ENCODE assay signal across 8 mouse cellular contexts in genomic region chr11:62645337-62645675, GRCm38 (mm10). TPM values are rescaled to one million over a fixed set of nuclear protein-coding genes. Genes with fewer than 3 reads are reported as not detected.
DNase-seq lines count a peak whose midpoint lies in the region; ATAC-seq and TF ChIP-seq lines count a peak whose summit lies in the region.

No protein-coding gene starts in this region.

- no peak for ATAC-seq in lung, embryonic 14.5 days (ENCODE audit: insufficient read depth)
- no peak for ATAC-seq in embryonic facial prominence, embryonic 14.5 days (ENCODE audit: low read depth)
- ATAC-seq in hindbrain, embryonic 16.5 days, result no peak
- ATAC-seq in neural tube, embryonic 13.5 days (ENCODE audit: low read depth), result no peak

- H3K4me1 ChIP-seq in lung, embryonic 14.5 days (ENCODE audit: insufficient read depth), result peaks cover 33% of the 10 kb centered on the region
- peaks cover 48% of the 10 kb centered on the region for H3K4me1 ChIP-seq in embryonic facial prominence, embryonic 14.5 days (ENCODE audit: control insufficient read depth, insufficient read depth, low read length)
- H3K4me1 ChIP-seq in hindbrain, embryonic 16.5 days (ENCODE audit: control insufficient read depth, insufficient read depth, low read depth, low read length), result peaks cover 43% of the 10 kb centered on the region
- peaks cover 67% of the 10 kb centered on the region for H3K4me1 ChIP-seq in neural tube, embryonic 13.5 days (replicated peaks)

- 70% methylated on average over 4 of the region's 4 CpGs for WGBS in lung, embryonic 14.5 days
- WGBS in embryonic facial prominence, embryonic 14.5 days, result 89% methylated on average over 4 of the region's 4 CpGs
- WGBS in hindbrain, embryonic 16.5 days, result 87% methylated on average over 4 of the region's 4 CpGs
- WGBS in neural tube, embryonic 13.5 days, result 91% methylated on average over 4 of the region's 4 CpGs

- H3K36me3 ChIP-seq in lung, embryonic 14.5 days (ENCODE audit: insufficient read depth), result no peaks in the 10 kb centered on the region
- H3K36me3 ChIP-seq in embryonic facial prominence, embryonic 14.5 days (ENCODE audit: control insufficient read depth, insufficient read depth, low read length), result no peaks in the 10 kb centered on the region
- H3K36me3 ChIP-seq in hindbrain, embryonic 16.5 days (ENCODE audit: control insufficient read depth, insufficient read depth, low read length), result no peaks in the 10 kb centered on the region
- H3K36me3 ChIP-seq in neural tube, embryonic 13.5 days, result no peaks in the 10 kb centered on the region

- H3K9ac ChIP-seq in lung, embryonic 14.5 days, result peak overlapping the region; percentile 36; the same call in 1 of the 2 replicates
- no peak overlapping the region for H3K9ac ChIP-seq in embryonic facial prominence, embryonic 14.5 days (ENCODE audit: low read depth, low read length)
- 0 out of 2 replicates have a peak overlapping the region, but pooled peaks have one; percentile 49 for H3K9ac ChIP-seq in hindbrain, embryonic 16.5 days (ENCODE audit: low read depth, low read length)
- H3K9ac ChIP-seq in neural tube, embryonic 13.5 days, result no peak overlapping the region

- peak overlapping the region; percentile 75; the same call in 1 of the 2 replicates for H3K4me3 ChIP-seq in lung, embryonic 14.5 days (ENCODE audit: low read depth, low read length)
- H3K4me3 ChIP-seq in embryonic facial prominence, embryonic 14.5 days (ENCODE audit: low read depth, low read length), result no peak overlapping the region
- no peak overlapping the region for H3K4me3 ChIP-seq in hindbrain, embryonic 16.5 days (ENCODE audit: low read length)
- no peak overlapping the region for H3K4me3 ChIP-seq in neural tube, embryonic 13.5 days

- H3K9me3 ChIP-seq in lung, embryonic 14.5 days (ENCODE audit: low read depth, low read length), result no peaks in the 10 kb centered on the region
- H3K9me3 ChIP-seq in embryonic facial prominence, embryonic 14.5 days (ENCODE audit: control insufficient read depth, low read length), result no peaks in the 10 kb centered on the region
- no peaks in the 10 kb centered on the region for H3K9me3 ChIP-seq in hindbrain, embryonic 16.5 days (ENCODE audit: control insufficient read depth, low read length)
- H3K9me3 ChIP-seq in neural tube, embryonic 13.5 days, result no peaks in the 10 kb centered on the region

- TF ChIP-seq CTCF in lung, embryonic 14.5 days (IDR thresholded peaks at IDR 0.05; ENCODE audit: low read depth), result no peak

- H3K4me2 ChIP-seq in lung, embryonic 14.5 days, result peak overlapping the region; percentile 94
- peak overlapping the region; percentile 90 for H3K4me2 ChIP-seq in embryonic facial prominence, embryonic 14.5 days (ENCODE audit: low read depth, low read length)
- peak overlapping the region; percentile 93 for H3K4me2 ChIP-seq in hindbrain, embryonic 16.5 days (ENCODE audit: low read length)
- H3K4me2 ChIP-seq in neural tube, embryonic 13.5 days, result peak overlapping the region; percentile 97

- peak; percentile 37 for DNase-seq in lung, embryonic 14.5 days
- DNase-seq in lung, postnatal 14 days, result no peak
- no peak for DNase-seq in embryonic facial prominence, embryonic 14.5 days (ENCODE audit: low spot score)
- DNase-seq in left cerebral cortex, postnatal 14 days (ENCODE audit: low spot score in 2 of 2), result no peak
- no peak for DNase-seq in cerebellum, adult 8-10 months
- DNase-seq in thymus, postnatal 36 days, result no peak

- no peaks in the 10 kb centered on the region for H3K27me3 ChIP-seq in lung, embryonic 14.5 days (ENCODE audit: insufficient read depth, low read length)
- no peaks in the 10 kb centered on the region for H3K27me3 ChIP-seq in embryonic facial prominence, embryonic 14.5 days (replicated peaks; ENCODE audit: control insufficient read depth, insufficient read depth, low read length)
- no peaks in the 10 kb centered on the region for H3K27me3 ChIP-seq in hindbrain, embryonic 16.5 days (replicated peaks; ENCODE audit: control insufficient read depth, insufficient read depth, low read length)
- H3K27me3 ChIP-seq in neural tube, embryonic 13.5 days, result no peaks in the 10 kb centered on the region

- peak overlapping the region; percentile 89 for H3K27ac ChIP-seq in lung, embryonic 14.5 days (ENCODE audit: low read depth)
- peak overlapping the region; percentile 67 for H3K27ac ChIP-seq in embryonic facial prominence, embryonic 14.5 days (replicated peaks; ENCODE audit: low read depth, low read length)
- H3K27ac ChIP-seq in hindbrain, embryonic 16.5 days (ENCODE audit: low read depth, low read length), result no peak overlapping the region
- H3K27ac ChIP-seq in neural tube, embryonic 13.5 days (replicated peaks), result no peak overlapping the region

- intact Hi-C loops in left cerebral cortex, postnatal 14 days (cut with DNase I), result no loop called here

RNA-seq across cellular contexts. Expression of gene Lrrc75a, which starts 3.0 kb away (rescaled TPM):
- polyA plus RNA-seq in lung, embryonic 14.5 days (2014; fragmentation: Nextera tagmentation; extraction: Ambion mirVana), result 14.1 and 16.4 TPM in 2 replicates
- 16.6 and 17.2 TPM in 2 replicates for polyA plus RNA-seq in embryonic facial prominence, embryonic 14.5 days (2014; fragmentation: Nextera tagmentation; extraction: Ambion mirVana)
- 8.4 and 9.7 TPM in 2 replicates for polyA plus RNA-seq in hindbrain, embryonic 16.5 days (2015; fragmentation: Nextera tagmentation; extraction: Ambion mirVana)
- polyA plus RNA-seq in neural tube, embryonic 13.5 days (2015; fragmentation: Nextera tagmentation; extraction: Ambion mirVana), result 8.5 and 8.9 TPM in 2 replicates
- total RNA-seq in left cerebral cortex, postnatal 14 days (2021), result 10 to 100 TPM; 16.4 to 16.8 TPM

RNA-seq across cellular contexts. Expression of gene Mmgt2, which starts 3.2 kb away (rescaled TPM):
- 42.7 and 42.8 TPM in 2 replicates for polyA plus RNA-seq in lung, embryonic 14.5 days (2014; fragmentation: Nextera tagmentation; extraction: Ambion mirVana)
- 48.4 and 54.3 TPM in 2 replicates for polyA plus RNA-seq in embryonic facial prominence, embryonic 14.5 days (2014; fragmentation: Nextera tagmentation; extraction: Ambion mirVana)
- 26.4 and 26.7 TPM in 2 replicates for polyA plus RNA-seq in hindbrain, embryonic 16.5 days (2015; fragmentation: Nextera tagmentation; extraction: Ambion mirVana)
- polyA plus RNA-seq in neural tube, embryonic 13.5 days (2015; fragmentation: Nextera tagmentation; extraction: Ambion mirVana), result 21.4 and 25.6 TPM in 2 replicates
- 10 to 100 TPM; 23.4 to 24.2 TPM for total RNA-seq in left cerebral cortex, postnatal 14 days (2021)

Comparison
In these comparisons a context has a peak if more than half of its experiments do, and no peak if none do; other contexts are left out.
1. H3K27ac ChIP-seq: peak in lung, embryonic 14.5 days (single experiment) and embryonic facial prominence, embryonic 14.5 days (single experiment); none in hindbrain, embryonic 16.5 days (single experiment) and neural tube, embryonic 13.5 days (single experiment).
2. H3K9ac ChIP-seq: peak in lung, embryonic 14.5 days (single experiment) and hindbrain, embryonic 16.5 days (single experiment); none in embryonic facial prominence, embryonic 14.5 days (single experiment) and neural tube, embryonic 13.5 days (single experiment).
3. Peak in every context shown above with its lines, with median percentiles within 50 percentile points of each other: H3K4me2 ChIP-seq.